22 mouse cellular contexts compared by ENCODE assay signal in genomic region chr14:94129421-94129820, GRCm38 (mm10).
DNase-seq lines count a peak whose midpoint lies in the region; ATAC-seq lines count a peak whose summit lies in the region.
"Had no signal": no experiment of that assay in that cellular context is flagged by ENCODE, and none has a peak within 500 bp of the region (broad histone marks: within the 10 kb centered on the region; RNA-seq: fewer than 3 reads in every experiment).

No protein-coding gene starts in this region.

- H3K27ac ChIP-seq in forebrain, embryonic 14.5 days (ENCODE audit: low read depth, low read length): no peak overlapping the region
- no peak overlapping the region for H3K27ac ChIP-seq in forebrain, embryonic 11.5 days (ENCODE audit: low read depth, low read length)
- no peak overlapping the region for H3K27ac ChIP-seq in hindbrain, embryonic 14.5 days
- no peak overlapping the region for H3K27ac ChIP-seq in hindbrain, embryonic 12.5 days
- H3K27ac ChIP-seq in neural tube, embryonic 12.5 days: no peak overlapping the region
- 0 out of 2 replicates have a peak overlapping the region, but pooled peaks have one; percentile 18 for H3K27ac ChIP-seq in neural tube, embryonic 15.5 days (replicated peaks)
- H3K27ac ChIP-seq: forebrain, embryonic 10.5 days; heart, adult 2 months; intestine, embryonic 15.5 days had no signal

- no peak for ATAC-seq in forebrain, embryonic 14.5 days
- no peak for ATAC-seq in forebrain, embryonic 11.5 days (replicated peaks; ENCODE audit: low FRiP score)
- 0 out of 2 replicates have a peak, but pooled peaks have one; percentile 48 for ATAC-seq in hindbrain, embryonic 14.5 days (ENCODE audit: low FRiP score)
- no peak for ATAC-seq in hindbrain, embryonic 12.5 days (ENCODE audit: low FRiP score)
- ATAC-seq in neural tube, embryonic 12.5 days (ENCODE audit: low FRiP score, low read depth): peak; percentile 25; the same call in 1 of the 2 replicates
- ATAC-seq in neural tube, embryonic 15.5 days (ENCODE audit: low FRiP score): peak; percentile 75
- ATAC-seq: activated CD4-positive, CD25-positive, alpha-beta regulatory T cell, adult 4 months; hindbrain, embryonic 16.5 days; intestine, embryonic 15.5 days had no signal

- no peaks in the 10 kb centered on the region for H3K27me3 ChIP-seq in forebrain, embryonic 14.5 days (replicated peaks; ENCODE audit: control insufficient read depth, insufficient read depth, low read length)
- no peaks in the 10 kb centered on the region for H3K27me3 ChIP-seq in forebrain, embryonic 11.5 days (ENCODE audit: control insufficient read depth, insufficient read depth, low read length)
- H3K27me3 ChIP-seq in hindbrain, embryonic 14.5 days (ENCODE audit: control insufficient read depth, insufficient read depth, low read length): no peaks in the 10 kb centered on the region
- H3K27me3 ChIP-seq in hindbrain, embryonic 12.5 days: no peaks in the 10 kb centered on the region
- H3K27me3 ChIP-seq in neural tube, embryonic 12.5 days (replicated peaks): no peaks in the 10 kb centered on the region
- no peaks in the 10 kb centered on the region for H3K27me3 ChIP-seq in neural tube, embryonic 15.5 days (replicated peaks)
- H3K27me3 ChIP-seq: intestine, embryonic 15.5 days had no signal

- DNase-seq in forebrain, embryonic 14.5 days (ENCODE audit: low spot score): peak; percentile 25
- no peak for DNase-seq in forebrain, embryonic 11.5 days (ENCODE audit: low spot score)
- peak; percentile 25 for DNase-seq in hindbrain, embryonic 14.5 days (ENCODE audit: low spot score)
- DNase-seq in neural tube, embryonic 10.5 days (ENCODE audit: extremely low spot score, low spot score): no peak
- DNase-seq in testis, postnatal 14 days (ENCODE audit: low spot score): no peak
- DNase-seq: adrenal gland, adult 8-10 months; adrenal gland, postnatal 25 days; cerebellum, adult 11 months; cerebellum, adult 2 months; cerebellum, postnatal 14 days; gastrocnemius, postnatal 10 days; gastrocnemius, postnatal 36 days; heart, adult 2 months; kidney, adult 11 months had no signal

- no peak overlapping the region for H3K4me3 ChIP-seq in forebrain, embryonic 14.5 days (ENCODE audit: low read depth, low read length)
- no peak overlapping the region for H3K4me3 ChIP-seq in forebrain, embryonic 11.5 days (ENCODE audit: low read depth, low read length)
- H3K4me3 ChIP-seq in hindbrain, embryonic 14.5 days (replicated peaks; ENCODE audit: low read length): no peak overlapping the region
- H3K4me3 ChIP-seq in hindbrain, embryonic 12.5 days: no peak overlapping the region
- H3K4me3 ChIP-seq in neural tube, embryonic 12.5 days: no peak overlapping the region
- H3K4me3 ChIP-seq in neural tube, embryonic 15.5 days (replicated peaks): no peak overlapping the region
- H3K4me3 ChIP-seq: forebrain, embryonic 10.5 days; heart, adult 2 months; intestine, embryonic 15.5 days had no signal

- no peak overlapping the region for H3K4me2 ChIP-seq in forebrain, embryonic 14.5 days (ENCODE audit: low read length)
- H3K4me2 ChIP-seq in forebrain, embryonic 11.5 days (ENCODE audit: low read depth, low read length, severe bottlenecking): no peak overlapping the region
- no peak overlapping the region for H3K4me2 ChIP-seq in hindbrain, embryonic 14.5 days (replicated peaks)
- H3K4me2 ChIP-seq in hindbrain, embryonic 12.5 days (replicated peaks): no peak overlapping the region
- H3K4me2 ChIP-seq in neural tube, embryonic 12.5 days (replicated peaks): no peak overlapping the region
- H3K4me2 ChIP-seq in neural tube, embryonic 15.5 days: no peak overlapping the region
- H3K4me2 ChIP-seq: heart, embryonic 11.5 days; intestine, embryonic 15.5 days had no signal

- no peaks in the 10 kb centered on the region for H3K36me3 ChIP-seq in forebrain, embryonic 14.5 days (ENCODE audit: control insufficient read depth, insufficient read depth, low read length)
- no peaks in the 10 kb centered on the region for H3K36me3 ChIP-seq in forebrain, embryonic 11.5 days (ENCODE audit: control insufficient read depth, insufficient read depth, low read length)
- no peaks in the 10 kb centered on the region for H3K36me3 ChIP-seq in hindbrain, embryonic 14.5 days (replicated peaks; ENCODE audit: control insufficient read depth, insufficient read depth)
- H3K36me3 ChIP-seq in hindbrain, embryonic 12.5 days: no peaks in the 10 kb centered on the region
- H3K36me3 ChIP-seq in neural tube, embryonic 12.5 days: no peaks in the 10 kb centered on the region
- no peaks in the 10 kb centered on the region for H3K36me3 ChIP-seq in neural tube, embryonic 15.5 days
- H3K36me3 ChIP-seq: forebrain, embryonic 10.5 days; intestine, embryonic 15.5 days had no signal

- H3K9me3 ChIP-seq in forebrain, embryonic 14.5 days (replicated peaks; ENCODE audit: control insufficient read depth, low read length): no peaks in the 10 kb centered on the region
- H3K9me3 ChIP-seq in forebrain, embryonic 11.5 days (ENCODE audit: control insufficient read depth, low read length): no peaks in the 10 kb centered on the region
- no peaks in the 10 kb centered on the region for H3K9me3 ChIP-seq in hindbrain, embryonic 14.5 days (ENCODE audit: control insufficient read depth, low read length)
- no peaks in the 10 kb centered on the region for H3K9me3 ChIP-seq in hindbrain, embryonic 12.5 days (replicated peaks)
- H3K9me3 ChIP-seq in neural tube, embryonic 12.5 days: no peaks in the 10 kb centered on the region
- no peaks in the 10 kb centered on the region for H3K9me3 ChIP-seq in neural tube, embryonic 15.5 days (replicated peaks)
- H3K9me3 ChIP-seq: forebrain, embryonic 10.5 days; intestine, embryonic 15.5 days had no signal

- 71% methylated on average over 3 of the region's 3 CpGs for WGBS in forebrain, embryonic 14.5 days
- 74% methylated on average over 3 of the region's 3 CpGs for WGBS in forebrain, embryonic 11.5 days
- 43% methylated on average over 3 of the region's 3 CpGs for WGBS in hindbrain, embryonic 14.5 days
- 66% methylated on average over 3 of the region's 3 CpGs for WGBS in hindbrain, embryonic 12.5 days
- WGBS in neural tube, embryonic 12.5 days: 58% methylated on average over 3 of the region's 3 CpGs
- 31% methylated on average over 3 of the region's 3 CpGs for WGBS in neural tube, embryonic 15.5 days

- no peaks in the 10 kb centered on the region for H3K4me1 ChIP-seq in forebrain, embryonic 14.5 days (ENCODE audit: control insufficient read depth, insufficient read depth, low read length)
- H3K4me1 ChIP-seq in forebrain, embryonic 11.5 days (replicated peaks; ENCODE audit: control insufficient read depth, insufficient read depth, low read length): no peaks in the 10 kb centered on the region
- H3K4me1 ChIP-seq in hindbrain, embryonic 14.5 days (replicated peaks; ENCODE audit: control insufficient read depth, insufficient read depth, low read length): no peaks in the 10 kb centered on the region
- no peaks in the 10 kb centered on the region for H3K4me1 ChIP-seq in hindbrain, embryonic 12.5 days
- H3K4me1 ChIP-seq in neural tube, embryonic 12.5 days: no peaks in the 10 kb centered on the region
- no peaks in the 10 kb centered on the region for H3K4me1 ChIP-seq in neural tube, embryonic 15.5 days
- H3K4me1 ChIP-seq: forebrain, embryonic 10.5 days; intestine, embryonic 15.5 days had no signal

- no peak overlapping the region for H3K9ac ChIP-seq in forebrain, embryonic 14.5 days (ENCODE audit: low read length)
- no peak overlapping the region for H3K9ac ChIP-seq in forebrain, embryonic 11.5 days (ENCODE audit: low read length)
- H3K9ac ChIP-seq in hindbrain, embryonic 14.5 days: no peak overlapping the region
- no peak overlapping the region for H3K9ac ChIP-seq in hindbrain, embryonic 12.5 days
- no peak overlapping the region for H3K9ac ChIP-seq in neural tube, embryonic 12.5 days
- no peak overlapping the region for H3K9ac ChIP-seq in neural tube, embryonic 15.5 days (replicated peaks)
- H3K9ac ChIP-seq: intestine, embryonic 15.5 days had no signal

Comparison
In these comparisons a context has a peak if more than half of its experiments do, and no peak if none do; other contexts are left out.
1. ATAC-seq: peak in hindbrain, embryonic 14.5 days (single experiment), neural tube, embryonic 12.5 days (single experiment) and neural tube, embryonic 15.5 days (single experiment); none in forebrain, embryonic 14.5 days (single experiment), forebrain, embryonic 11.5 days (single experiment) and hindbrain, embryonic 12.5 days (single experiment).
2. DNase-seq: peak in forebrain, embryonic 14.5 days (single experiment) and hindbrain, embryonic 14.5 days (single experiment); none in forebrain, embryonic 11.5 days (single experiment), neural tube, embryonic 10.5 days (single experiment) and testis, postnatal 14 days (single experiment).